Mouse (Mus musculus): Measurements from ENCODE around the gene Hist1h3d.
"Not testable (repeated sequence)": the region's sequence is repeated elsewhere in the genome, so short reads cannot be mapped to it uniquely, and the experiment has no call there.

GRCm38 (mm10) chr13:23561883-23562659 lies 13.5 kb upstream of the Hist1h3d start, which contains the start of gene Hist1h3e:
- not testable (repeated sequence) for TF ChIP-seq CTCF (IDR thresholded peaks at IDR 0.05; ENCODE audit: low read depth)
- peak; percentile 72 for TF ChIP-seq EP300 (IDR thresholded peaks at IDR 0.05; ENCODE audit: low read depth)

Data from liver, embryonic 14.5 days (tissue).